ENCODE assay signal across 25 mouse cellular contexts in genomic region chr4:96236559-96236958, GRCm38 (mm10). TPM values are rescaled to one million over a fixed set of nuclear protein-coding genes. Genes with fewer than 3 reads are reported as not detected.
"Had no signal": no experiment of that assay in that cellular context is flagged by ENCODE, and none has a peak within 500 bp of the region (broad histone marks: within the 10 kb centered on the region; RNA-seq: fewer than 3 reads in every experiment).

Cyp2j7 (minus strand) TSS chr4:96236659.

- H3K9me3 ChIP-seq: neural tube, embryonic 13.5 days; neural tube, embryonic 15.5 days; stomach, embryonic 15.5 days had no signal

- H3K36me3 ChIP-seq: neural tube, embryonic 13.5 days; neural tube, embryonic 15.5 days; stomach, embryonic 15.5 days had no signal

- H3K4me1 ChIP-seq: neural tube, embryonic 13.5 days; neural tube, embryonic 15.5 days; stomach, embryonic 15.5 days had no signal

- H3K27ac ChIP-seq: neural tube, embryonic 13.5 days; neural tube, embryonic 15.5 days; stomach, embryonic 15.5 days; stomach, postnatal 0 days had no signal

- DNase-seq: retina, postnatal 1 day; right cerebral cortex, adult 18-20 months; right cerebral cortex, postnatal 14 days; right cerebral cortex, postnatal 25 days; right cerebral cortex, postnatal 4 days; spleen, adult 18-20 months; thymus, adult 18-20 months; thymus, adult 2 months; thymus, postnatal 14 days; thymus, postnatal 25 days; thymus, postnatal 36 days; thymus, postnatal 4 days had no signal

- H3K4me3 ChIP-seq: neural tube, embryonic 13.5 days; neural tube, embryonic 15.5 days; stomach, embryonic 15.5 days had no signal

- H3K9ac ChIP-seq: neural tube, embryonic 13.5 days; neural tube, embryonic 15.5 days; stomach, embryonic 15.5 days had no signal

- H3K27me3 ChIP-seq: neural tube, embryonic 13.5 days; neural tube, embryonic 15.5 days; stomach, embryonic 15.5 days had no signal

- H3K4me2 ChIP-seq: neural tube, embryonic 13.5 days; neural tube, embryonic 15.5 days; stomach, embryonic 15.5 days had no signal

RNA-seq across cellular contexts. Expression of gene Cyp2j7, which starts in this region (rescaled TPM):
- total RNA-seq: neutrophil, adult 5-6 weeks had no signal
- polyA plus RNA-seq: neural tube, embryonic 13.5 days; neural tube, embryonic 14.5 days; neural tube, embryonic 15.5 days; small intestine, adult 2 months; spleen, adult 2 months; stomach, embryonic 14.5 days; stomach, embryonic 15.5 days; stomach, embryonic 16.5 days; stomach, postnatal 0 days; testis, adult 2 months; thymus, adult 2 months; thymus, postnatal 0 days; urinary bladder, adult 2 months had no signal
